Mouse (Mus musculus) heart, embryonic 16.5 days (tissue): ENCODE data around the gene Birc3. TPM values are rescaled to one million over a fixed set of nuclear protein-coding genes. Genes with fewer than 3 reads are reported as not detected.

Experiments
- ATAC-seq: fragments of 200-750 bp; cut with Nextera tagmentation; replicated peaks from 2 replicates; pipeline ENCODE4 v1.8.0; 2017; ENCODE audit warnings: moderate number of reproducible peaks; ENCODE audit not compliant: insufficient read depth, low FRiP score; ENCODE audit errors: extremely low read depth
- H3K27ac ChIP-seq: fragments of 300-500 bp; sonication (generic); 2 replicates; pipeline ENCODE4 v1.5.1; 2014; ENCODE audit warnings: mild to moderate bottlenecking, low read length, control low read depth, moderate library complexity
- H3K27me3 ChIP-seq: fragments of 300-500 bp; sonication (generic); 2 replicates; pipeline ENCODE4 v1.6.1; 2014; ENCODE audit warnings: low read length, mixed read lengths; ENCODE audit not compliant: control insufficient read depth, insufficient read depth
- H3K36me3 ChIP-seq: fragments of 300-500 bp; sonication (generic); 2 replicates; pipeline ENCODE4 v1.6.1; 2014; ENCODE audit not compliant: control insufficient read depth, insufficient read depth
- H3K4me1 ChIP-seq: fragments of 300-500 bp; sonication (generic); 2 replicates; pipeline ENCODE4 v1.6.1; 2014; ENCODE audit warnings: low read length, mixed read lengths; ENCODE audit not compliant: control insufficient read depth, insufficient read depth
- H3K4me2 ChIP-seq: fragments of 300-500 bp; sonication (generic); 2 replicates; pipeline ENCODE4 v1.6.1; 2014; ENCODE audit warnings: low read depth, mild to moderate bottlenecking, control low read depth, low read length
- H3K4me3 ChIP-seq: fragments of 300-500 bp; sonication (generic); 2 replicates; pipeline ENCODE4 v1.5.1; 2014; ENCODE audit warnings: mild to moderate bottlenecking, control low read depth, low read length
- H3K9ac ChIP-seq: fragments of 300-500 bp; sonication (generic); 2 replicates; pipeline ENCODE4 v1.6.1; 2014; ENCODE audit warnings: low read length, control low read depth
- H3K9me3 ChIP-seq: fragments of 300-500 bp; sonication (generic); replicated peaks from 2 replicates; pipeline ENCODE4 v1.6.1; 2016; ENCODE audit warnings: low read length; ENCODE audit not compliant: control insufficient read depth
- WGBS: fragments of 180-500 bp; shearing (Covaris S2); extraction: QIAGEN DNeasy Blood & Tissue Kit; methylation state at CpG from one replicate; pipeline ENCODE4 v1.1.7; 2014; 5-methylcytosine and 5-hydroxymethylcytosine counted together
- polyA plus RNA-seq: library from polyadenylated mRNA; unstranded; fragments of >200 nt; fragmentation: Nextera tagmentation; extraction: Ambion mirVana; gene quantifications from 2 replicates; pipeline ENCODE4 v1.2.1, GENCODE M21; 2015

The Birc3 gene
- polyA plus RNA-seq, 1 experiment from 2014 or later: 10.0 TPM

GRCm38 (mm10) chr9:7852346-7853230 lies 20.4 kb downstream of the Birc3 start:
- Histone ChIP-seq H3K27ac (no peak overlapping the region), H3K9me3 (no peaks in the 10 kb centered on the region), H3K4me3 (no peak overlapping the region), H3K36me3 (peaks cover 12% of the 10 kb centered on the region; the same call in 1 of the 2 replicates), H3K4me1 (no peaks in the 10 kb centered on the region), H3K27me3 (no peaks in the 10 kb centered on the region), H3K4me2 (no peak overlapping the region), H3K9ac (no peak overlapping the region)
- no peak for ATAC-seq
- 50% methylated on average over 4 of the region's 4 CpGs for WGBS

- Histone ChIP-seq H3K4me1 (no peaks in the 10 kb centered on the region), H3K9ac (no peak overlapping the region), H3K36me3 (peaks cover 12% of the 10 kb centered on the region; the same call in 1 of the 2 replicates), H3K4me2 (no peak overlapping the region), H3K4me3 (no peak overlapping the region), H3K27me3 (no peaks in the 10 kb centered on the region), H3K9me3 (no peaks in the 10 kb centered on the region), H3K27ac (no peak overlapping the region)
- no peak for ATAC-seq
- 89% methylated on average over 8 of the region's 8 CpGs for WGBS
Measured at GRCm38 (mm10) chr9:7851841-7852240, 21.1 kb downstream of the Birc3 start.

GRCm38 (mm10) chr9:7848191-7848590 lies 24.8 kb downstream of the Birc3 start:
- WGBS: 87% methylated on average over 18 of the region's 18 CpGs

GRCm38 (mm10) chr9:7846667-7847199 lies 26.3 kb downstream of the Birc3 start:
- no peak overlapping the region for H3K9ac ChIP-seq
- no peak overlapping the region for H3K4me3 ChIP-seq
- no peak overlapping the region for H3K27ac ChIP-seq
- no peaks in the 10 kb centered on the region for H3K27me3 ChIP-seq
- H3K4me1 ChIP-seq: 0 out of 2 replicates have a peak, but pooled peaks cover 5% of the 10 kb centered on the region
- no peak overlapping the region for H3K4me2 ChIP-seq
- peaks cover 5% of the 10 kb centered on the region; the same call in 1 of the 2 replicates for H3K36me3 ChIP-seq
- WGBS: 84% methylated on average over 1 of the region's 1 CpGs
- no peaks in the 10 kb centered on the region for H3K9me3 ChIP-seq
- ATAC-seq: no peak

More at GRCm38 (mm10) chr9:7848191-7848590, 24.8 kb downstream of the Birc3 start:
- H3K9ac ChIP-seq: no peak overlapping the region
- no peaks in the 10 kb centered on the region for H3K9me3 ChIP-seq
- peaks cover 5% of the 10 kb centered on the region; the same call in 1 of the 2 replicates for H3K36me3 ChIP-seq
- no peak overlapping the region for H3K4me3 ChIP-seq
- H3K4me1 ChIP-seq: 0 out of 2 replicates have a peak, but pooled peaks cover 5% of the 10 kb centered on the region
- H3K27me3 ChIP-seq: no peaks in the 10 kb centered on the region
- no peak for ATAC-seq
- H3K27ac ChIP-seq: no peak overlapping the region
- H3K4me2 ChIP-seq: no peak overlapping the region

GRCm38 (mm10) chr9:7845216-7845895 lies 27.6 kb downstream of the Birc3 start:
- no peak for ATAC-seq
- 72% methylated on average over 4 of the region's 4 CpGs for WGBS
- Histone ChIP-seq H3K36me3 (peaks cover 5% of the 10 kb centered on the region; the same call in 1 of the 2 replicates), H3K27me3 (no peaks in the 10 kb centered on the region), H3K4me1 (0 out of 2 replicates have a peak, but pooled peaks cover 5% of the 10 kb centered on the region), H3K4me3 (no peak overlapping the region), H3K9me3 (no peaks in the 10 kb centered on the region), H3K9ac (no peak overlapping the region), H3K27ac (no peak overlapping the region), H3K4me2 (no peak overlapping the region)

GRCm38 (mm10) chr9:7841221-7841620 lies 31.8 kb downstream of the Birc3 start:
- H3K9ac ChIP-seq: no peak overlapping the region
- no peak for ATAC-seq
- 58% methylated on average over 6 of the region's 6 CpGs for WGBS
- H3K27me3 ChIP-seq: no peaks in the 10 kb centered on the region
- H3K4me1 ChIP-seq: 0 out of 2 replicates have a peak, but pooled peaks cover 9% of the 10 kb centered on the region
- no peak overlapping the region for H3K27ac ChIP-seq
- H3K4me2 ChIP-seq: no peak overlapping the region
- no peaks in the 10 kb centered on the region for H3K36me3 ChIP-seq
- H3K4me3 ChIP-seq: no peak overlapping the region
- no peaks in the 10 kb centered on the region for H3K9me3 ChIP-seq

GRCm38 (mm10) chr9:7837806-7838440 lies 35.1 kb downstream of the Birc3 start:
- Histone ChIP-seq H3K36me3 (peaks cover 9% of the 10 kb centered on the region; the same call in 1 of the 2 replicates), H3K27me3 (no peaks in the 10 kb centered on the region), H3K9me3 (no peaks in the 10 kb centered on the region), H3K9ac (peak overlapping the region; percentile 95), H3K27ac (peak overlapping the region; percentile 100), H3K4me3 (peak overlapping the region; percentile 73), H3K4me1 (peaks cover 15% of the 10 kb centered on the region), H3K4me2 (peak overlapping the region; percentile 93)
- WGBS: 23% methylated on average over 14 of the region's 14 CpGs
- no peak for ATAC-seq

- peak; percentile 97 for ATAC-seq
- Histone ChIP-seq H3K36me3 (peaks cover 9% of the 10 kb centered on the region; the same call in 1 of the 2 replicates), H3K4me1 (peaks cover 20% of the 10 kb centered on the region), H3K9ac (peak within 1 kb of the TSS; percentile 95), H3K9me3 (no peaks in the 10 kb centered on the region), H3K27me3 (no peaks in the 10 kb centered on the region), H3K4me3 (peak within 1 kb of the TSS; percentile 73), H3K27ac (peak within 1 kb of the TSS; percentile 100), H3K4me2 (peak within 1 kb of the TSS; percentile 93)
- WGBS: under 1% methylated on average over 68 of the region's 68 CpGs
Measured at GRCm38 (mm10) chr9:7836905-7837805, 35.8 kb downstream of the Birc3 start, which contains the start of gene Birc2. Gene Birc2, minus strand, starts transcription at chr9:7837064.
